Mouse (Mus musculus): ENCODE results near the gene March5.

GRCm38 (mm10) chr19:37173331-37174115 is 33.8 kb upstream of the March5 start:
- no peak for TF ChIP-seq POLR2A (IDR thresholded peaks at IDR 0.05; ENCODE audit: borderline replicate concordance, control insufficient read depth, low read depth, low read length)
- TF ChIP-seq CTCF (IDR thresholded peaks at IDR 0.05; ENCODE audit: control insufficient read depth, insufficient read depth, low read length) = no peak

Data from bone marrow, adult 2 months (tissue).